Mouse (Mus musculus): Measurements from ENCODE around the gene Fam149b. TPM values are rescaled to one million over a fixed set of nuclear protein-coding genes. Genes with fewer than 3 reads are reported as not detected.

The Fam149b gene
- total and polyA plus RNA-seq, 2 experiments from 2014 or later: 16.5 to 43.7 TPM

DNA sequence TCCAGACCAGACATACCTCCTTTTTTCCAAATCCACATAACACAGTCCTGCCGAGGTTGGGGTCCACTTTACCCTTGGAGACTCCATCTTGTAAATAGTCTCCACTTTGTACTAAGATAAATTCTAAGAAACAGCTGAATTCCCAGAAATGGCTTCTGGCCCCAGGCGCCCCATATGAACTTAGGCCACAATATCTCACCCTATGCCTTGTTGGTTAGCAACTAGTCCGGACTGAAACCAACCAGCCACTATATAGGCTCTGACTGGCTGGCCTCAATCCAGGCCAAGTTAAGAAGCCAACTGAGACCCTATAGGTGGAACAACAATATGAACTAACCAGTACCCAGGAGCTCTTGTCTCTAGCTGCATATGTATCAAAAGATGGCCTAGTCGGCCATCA, 44.4 kb downstream of the Fam149b start:
- Histone ChIP-seq H3K36me3 (replicated peaks; ENCODE audit: control insufficient read depth, insufficient read depth, low read length) (peaks cover 13% of the 10 kb centered on the region; the same call in 1 of the 2 replicates), H3K4me1 (ENCODE audit: control insufficient read depth, insufficient read depth) (peaks cover 19% of the 10 kb centered on the region), H3K4me2 (ENCODE audit: low read depth, low read length) (peak overlapping the region; percentile 54; the same call in 1 of the 2 replicates), H3K9ac (replicated peaks; ENCODE audit: low read depth, low read length) (no peak overlapping the region), H3K9me3 (replicated peaks; ENCODE audit: control insufficient read depth, low read length) (no peaks in the 10 kb centered on the region), H3K27me3 (ENCODE audit: control insufficient read depth, insufficient read depth, low read length) (no peaks in the 10 kb centered on the region), H3K27ac (ENCODE audit: low read depth) (no peak overlapping the region), H3K4me3 (ENCODE audit: low read depth, low read length) (no peak overlapping the region)
- 81% methylated on average over 3 of the region's 4 CpGs for WGBS
- ATAC-seq (ENCODE audit: insufficient read depth, low read depth): no peak
- TF ChIP-seq CTCF (IDR thresholded peaks at IDR 0.05; ENCODE audit: low read depth) (no peak), EP300 (IDR thresholded peaks at IDR 0.05; ENCODE audit: low read depth) (no peak)
- no peak for DNase-seq (ENCODE audit: low spot score)

GRCm38 (mm10) chr14:20393205-20393913, 45.4 kb downstream of the Fam149b start, which contains the start of gene Mrps16:
Gene Mrps16 (minus strand): TSS chr14:20393634.
- Histone ChIP-seq H3K9ac (replicated peaks; ENCODE audit: low read depth, low read length) (peak within 1 kb of the TSS; percentile 84), H3K27me3 (ENCODE audit: control insufficient read depth, insufficient read depth, low read length) (no peaks in the 10 kb centered on the region), H3K36me3 (replicated peaks; ENCODE audit: control insufficient read depth, insufficient read depth, low read length) (peaks cover 13% of the 10 kb centered on the region; the same call in 1 of the 2 replicates), H3K4me2 (ENCODE audit: low read depth, low read length) (peak within 1 kb of the TSS; percentile 54), H3K4me3 (ENCODE audit: low read depth, low read length) (peak within 1 kb of the TSS; percentile 74), H3K27ac (ENCODE audit: low read depth) (peak within 1 kb of the TSS; percentile 94), H3K9me3 (replicated peaks; ENCODE audit: control insufficient read depth, low read length) (no peaks in the 10 kb centered on the region), H3K4me1 (ENCODE audit: control insufficient read depth, insufficient read depth) (peaks cover 9% of the 10 kb centered on the region)
- DNase-seq (ENCODE audit: low spot score) (peak; percentile 99), ATAC-seq (ENCODE audit: insufficient read depth, low read depth) (peak; percentile 94)
- WGBS: under 1% methylated on average over 65 of the region's 68 CpGs
- TF ChIP-seq CTCF (IDR thresholded peaks at IDR 0.05; ENCODE audit: low read depth) (peak; percentile 90), EP300 (IDR thresholded peaks at IDR 0.05; ENCODE audit: low read depth) (peak; percentile 48; the same call in 1 of the 2 replicates)

- Histone ChIP-seq H3K4me2 (ENCODE audit: low read depth, low read length) (no peak overlapping the region), H3K27ac (ENCODE audit: low read depth) (no peak overlapping the region), H3K4me1 (ENCODE audit: control insufficient read depth, insufficient read depth) (0 out of 2 replicates have a peak, but pooled peaks cover 4% of the 10 kb centered on the region), H3K4me3 (ENCODE audit: low read depth, low read length) (no peak overlapping the region), H3K9me3 (replicated peaks; ENCODE audit: control insufficient read depth, low read length) (no peaks in the 10 kb centered on the region), H3K9ac (replicated peaks; ENCODE audit: low read depth, low read length) (no peak overlapping the region), H3K36me3 (replicated peaks; ENCODE audit: control insufficient read depth, insufficient read depth, low read length) (no peaks in the 10 kb centered on the region), H3K27me3 (ENCODE audit: control insufficient read depth, insufficient read depth, low read length) (no peaks in the 10 kb centered on the region)
- no peak for TF ChIP-seq CTCF (IDR thresholded peaks at IDR 0.05; ENCODE audit: low read depth)
- no peak for TF ChIP-seq EP300 (IDR thresholded peaks at IDR 0.05; ENCODE audit: low read depth)
- ATAC-seq (ENCODE audit: insufficient read depth, low read depth) (no peak), DNase-seq (ENCODE audit: low spot score) (no peak)
- WGBS: 70% methylated on average over 9 of the region's 9 CpGs
Observed at GRCm38 (mm10) chr14:20397220-20397619, 49.3 kb downstream of the Fam149b start.

DNA sequence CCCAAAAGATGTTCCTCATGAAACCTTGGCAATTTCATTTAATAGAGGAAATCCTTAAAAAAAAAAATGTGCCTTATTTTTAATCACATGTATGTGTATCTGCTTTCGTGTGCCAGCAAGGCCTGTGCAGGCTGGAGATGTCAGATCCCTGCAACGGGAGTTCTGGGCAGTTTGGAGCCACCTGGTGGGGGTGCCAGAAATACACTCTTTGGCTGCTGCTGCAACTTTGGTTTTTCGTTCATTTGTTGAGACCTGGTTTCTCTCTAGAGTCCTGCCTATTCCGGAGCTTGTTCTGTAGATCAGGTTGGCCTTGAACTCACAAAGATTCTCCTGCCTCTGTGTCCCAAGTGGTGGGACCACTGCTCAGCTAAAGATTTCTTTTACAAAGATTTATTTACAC, 50.9 kb downstream of the Fam149b start:
- H3K36me3 ChIP-seq (replicated peaks; ENCODE audit: control insufficient read depth, insufficient read depth, low read length): no peaks in the 10 kb centered on the region
- H3K4me3 ChIP-seq (ENCODE audit: low read depth, low read length): no peak overlapping the region
- H3K4me2 ChIP-seq (ENCODE audit: low read depth, low read length): no peak overlapping the region
- H3K27me3 ChIP-seq (ENCODE audit: control insufficient read depth, insufficient read depth, low read length): no peaks in the 10 kb centered on the region
- no peaks in the 10 kb centered on the region for H3K9me3 ChIP-seq (replicated peaks; ENCODE audit: control insufficient read depth, low read length)
- H3K4me1 ChIP-seq (ENCODE audit: control insufficient read depth, insufficient read depth): no peaks in the 10 kb centered on the region
- no peak for ATAC-seq (ENCODE audit: insufficient read depth, low read depth)
- 37% methylated on average over 4 of the region's 4 CpGs for WGBS
- H3K9ac ChIP-seq (replicated peaks; ENCODE audit: low read depth, low read length): no peak overlapping the region
- H3K27ac ChIP-seq (ENCODE audit: low read depth): no peak overlapping the region
- TF ChIP-seq CTCF (IDR thresholded peaks at IDR 0.05; ENCODE audit: low read depth): peak; percentile 40
- no peak for TF ChIP-seq EP300 (IDR thresholded peaks at IDR 0.05; ENCODE audit: low read depth)
- DNase-seq (ENCODE audit: low spot score): no peak

DNA sequence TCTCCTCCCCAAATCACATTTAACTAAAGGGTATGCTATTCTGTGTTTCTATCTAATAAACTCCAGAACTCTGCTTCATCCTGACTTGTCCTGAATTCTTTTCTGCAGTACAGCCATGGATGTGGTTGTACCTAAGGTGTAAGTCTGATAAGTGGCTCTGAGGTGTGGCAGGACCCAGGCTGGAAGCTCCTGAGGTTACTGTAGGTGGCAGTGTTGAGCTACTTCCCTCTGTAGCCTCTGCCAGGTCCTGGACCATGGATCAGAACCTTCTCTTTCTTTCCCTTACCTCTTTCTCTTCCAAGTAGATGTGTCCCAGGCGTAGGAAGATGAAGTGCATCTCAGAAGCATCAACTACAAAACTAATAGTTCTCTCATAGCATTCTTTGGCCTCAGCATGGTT, 52.1 kb downstream of the Fam149b start:
- Histone ChIP-seq H3K27me3 (ENCODE audit: control insufficient read depth, insufficient read depth, low read length) (no peaks in the 10 kb centered on the region), H3K4me2 (ENCODE audit: low read depth, low read length) (no peak overlapping the region), H3K4me1 (ENCODE audit: control insufficient read depth, insufficient read depth) (no peaks in the 10 kb centered on the region), H3K9ac (replicated peaks; ENCODE audit: low read depth, low read length) (no peak overlapping the region), H3K4me3 (ENCODE audit: low read depth, low read length) (no peak overlapping the region), H3K36me3 (replicated peaks; ENCODE audit: control insufficient read depth, insufficient read depth, low read length) (no peaks in the 10 kb centered on the region), H3K9me3 (replicated peaks; ENCODE audit: control insufficient read depth, low read length) (no peaks in the 10 kb centered on the region), H3K27ac (ENCODE audit: low read depth) (no peak overlapping the region)
- no peak for DNase-seq (ENCODE audit: low spot score)
- WGBS: 44% methylated on average over 1 of the region's 1 CpGs
- TF ChIP-seq CTCF (IDR thresholded peaks at IDR 0.05; ENCODE audit: low read depth): peak; percentile 56
- TF ChIP-seq EP300 (IDR thresholded peaks at IDR 0.05; ENCODE audit: low read depth): no peak
- ATAC-seq (ENCODE audit: insufficient read depth, low read depth): no peak
